Mouse (Mus musculus): Measurements from ENCODE around the gene Thbs1.

Gene Thbs1

GRCm38 (mm10) chr2:118111488-118112131 is at the start of gene Thbs1:
Thbs1 (plus strand) TSS chr2:118111876.
- in situ Hi-C loops (cut with MboI; ENCODE audit: unreplicated experiment in 2 of 2), result loop anchor here (5.0 kb wide), 2 partner anchors 324 to 569 kb away; no protein-coding TSS in a partner anchor

- in situ Hi-C loops (cut with MboI; ENCODE audit: unreplicated experiment in 2 of 2), result no loop called here
These were observed 47.4 kb upstream of the Thbs1 start for GRCm38 (mm10) chr2:118064121-118064764.

GRCm38 (mm10) chr2:118066065-118066770 is 45.5 kb upstream of the Thbs1 start:
- in situ Hi-C loops (cut with MboI; ENCODE audit: unreplicated experiment in 2 of 2), result no loop called here

GRCm38 (mm10) chr2:118069975-118070374 is 41.7 kb upstream of the Thbs1 start:
- in situ Hi-C loops (cut with MboI; ENCODE audit: unreplicated experiment in 2 of 2), result no loop called here

GRCm38 (mm10) chr2:118072811-118073372 is 38.8 kb upstream of the Thbs1 start:
- in situ Hi-C loops (cut with MboI; ENCODE audit: unreplicated experiment in 2 of 2), result no loop called here

GRCm38 (mm10) chr2:118074030-118074429 is 37.6 kb upstream of the Thbs1 start:
- in situ Hi-C loops (cut with MboI; ENCODE audit: unreplicated experiment in 2 of 2), result no loop called here

GRCm38 (mm10) chr2:118075165-118075564 is 36.5 kb upstream of the Thbs1 start:
- in situ Hi-C loops (cut with MboI; ENCODE audit: unreplicated experiment in 2 of 2), result no loop called here

- in situ Hi-C loops (cut with MboI; ENCODE audit: unreplicated experiment in 2 of 2), result no loop called here
These were observed 32.5 kb upstream of the Thbs1 start for GRCm38 (mm10) chr2:118079131-118079530.

GRCm38 (mm10) chr2:118081581-118081980 is 30.1 kb upstream of the Thbs1 start:
- in situ Hi-C loops (cut with MboI; ENCODE audit: unreplicated experiment in 2 of 2), result no loop called here

- in situ Hi-C loops (cut with MboI; ENCODE audit: unreplicated experiment in 2 of 2), result no loop called here
These were observed 28.0 kb upstream of the Thbs1 start for GRCm38 (mm10) chr2:118083652-118084051.

- in situ Hi-C loops (cut with MboI; ENCODE audit: unreplicated experiment in 2 of 2), result no loop called here
These were observed 27.0 kb upstream of the Thbs1 start for GRCm38 (mm10) chr2:118084693-118085092.

GRCm38 (mm10) chr2:118085647-118086046 is 26.0 kb upstream of the Thbs1 start:
- in situ Hi-C loops (cut with MboI; ENCODE audit: unreplicated experiment in 2 of 2), result no loop called here

GRCm38 (mm10) chr2:118087044-118087726 is 24.5 kb upstream of the Thbs1 start:
- in situ Hi-C loops (cut with MboI; ENCODE audit: unreplicated experiment in 2 of 2), result no loop called here

- in situ Hi-C loops (cut with MboI; ENCODE audit: unreplicated experiment in 2 of 2), result no loop called here
These were observed 20.4 kb upstream of the Thbs1 start for GRCm38 (mm10) chr2:118091226-118091625.

GRCm38 (mm10) chr2:118099104-118099503 is 12.6 kb upstream of the Thbs1 start:
- in situ Hi-C loops (cut with MboI; ENCODE audit: unreplicated experiment in 2 of 2), result no loop called here

- in situ Hi-C loops (cut with MboI; ENCODE audit: unreplicated experiment in 2 of 2), result no loop called here
These were observed 9.5 kb upstream of the Thbs1 start for GRCm38 (mm10) chr2:118102169-118102568.

GRCm38 (mm10) chr2:118110225-118110915 is 1.3 kb upstream of the Thbs1 start:
- in situ Hi-C loops (cut with MboI; ENCODE audit: unreplicated experiment in 2 of 2), result loop anchor here (5.0 kb wide), 2 partner anchors 323 to 568 kb away; no protein-coding TSS in a partner anchor

- in situ Hi-C loops (cut with MboI; ENCODE audit: unreplicated experiment in 2 of 2), result loop anchor here (5.0 kb wide), 2 partner anchors 324 to 569 kb away; no protein-coding TSS in a partner anchor
These were observed 574 bp upstream of the Thbs1 start for GRCm38 (mm10) chr2:118111116-118111487.

- in situ Hi-C loops (cut with MboI; ENCODE audit: unreplicated experiment in 2 of 2), result loop anchor here (5.0 kb wide), 2 partner anchors 325 to 570 kb away; no protein-coding TSS in a partner anchor
These were observed 762 bp downstream of the Thbs1 start for GRCm38 (mm10) chr2:118112438-118112837.

All from v-Abl transformed pro-B cells (cell line).